ENCODE assay signal across 27 mouse cellular contexts in genomic region chr10:75714795-75715194, GRCm38 (mm10).
"Had no signal": no experiment of that assay in that cellular context is flagged by ENCODE, and none has a peak within 500 bp of the region (broad histone marks: within the 10 kb centered on the region; RNA-seq: fewer than 3 reads in every experiment).

No protein-coding gene starts in this region.

- H3K27me3 ChIP-seq: embryonic facial prominence, embryonic 12.5 days; embryonic facial prominence, embryonic 13.5 days; embryonic facial prominence, embryonic 15.5 days; forebrain, embryonic 12.5 days; forebrain, embryonic 13.5 days; forebrain, embryonic 15.5 days had no signal

- DNase-seq: cerebellum, adult 18-20 months; cerebellum, adult 8-10 months; cerebellum, adult 9-10 months; cerebellum, adult 9-11 months; cerebellum, postnatal 10 days; cerebellum, postnatal 14 days; cerebellum, postnatal 25 days; cerebellum, postnatal 36 days; embryo, embryonic 11 days; forebrain, postnatal 0 days; gastrocnemius, adult 2 months; gastrocnemius, postnatal 10 days; gastrocnemius, postnatal 14 days; gastrocnemius, postnatal 25 days; gastrocnemius, postnatal 36 days; heart, adult 11 months had no signal

- H3K9ac ChIP-seq: embryonic facial prominence, embryonic 12.5 days; embryonic facial prominence, embryonic 13.5 days; embryonic facial prominence, embryonic 15.5 days; forebrain, embryonic 12.5 days; forebrain, embryonic 13.5 days; forebrain, embryonic 15.5 days; forebrain, postnatal 0 days had no signal

- H3K27ac ChIP-seq: embryonic facial prominence, embryonic 10.5 days; embryonic facial prominence, embryonic 12.5 days; embryonic facial prominence, embryonic 13.5 days; embryonic facial prominence, embryonic 15.5 days; forebrain, embryonic 10.5 days; forebrain, embryonic 12.5 days; forebrain, embryonic 13.5 days; forebrain, embryonic 15.5 days; gastrocnemius, adult 2 months had no signal

- H3K4me1 ChIP-seq: embryonic facial prominence, embryonic 10.5 days; embryonic facial prominence, embryonic 12.5 days; embryonic facial prominence, embryonic 13.5 days; embryonic facial prominence, embryonic 15.5 days; forebrain, embryonic 10.5 days; forebrain, embryonic 12.5 days; forebrain, embryonic 13.5 days; forebrain, embryonic 15.5 days had no signal

- H3K4me3 ChIP-seq: embryonic facial prominence, embryonic 10.5 days; embryonic facial prominence, embryonic 12.5 days; embryonic facial prominence, embryonic 13.5 days; embryonic facial prominence, embryonic 15.5 days; erythroblast, embryonic 14.5 days; forebrain, embryonic 10.5 days; forebrain, embryonic 12.5 days; forebrain, embryonic 13.5 days; forebrain, embryonic 15.5 days; gastrocnemius, adult 2 months had no signal

- H3K4me2 ChIP-seq: embryonic facial prominence, embryonic 12.5 days; embryonic facial prominence, embryonic 13.5 days; embryonic facial prominence, embryonic 15.5 days; forebrain, embryonic 12.5 days; forebrain, embryonic 13.5 days; forebrain, embryonic 15.5 days had no signal

- H3K9me3 ChIP-seq: embryonic facial prominence, embryonic 10.5 days; embryonic facial prominence, embryonic 12.5 days; embryonic facial prominence, embryonic 13.5 days; embryonic facial prominence, embryonic 15.5 days; forebrain, embryonic 10.5 days; forebrain, embryonic 12.5 days; forebrain, embryonic 13.5 days; forebrain, embryonic 15.5 days had no signal

- ATAC-seq: forebrain, embryonic 13.5 days; forebrain, embryonic 14.5 days; forebrain, embryonic 15.5 days; forebrain, embryonic 16.5 days; forebrain, postnatal 0 days had no signal
